Mouse (Mus musculus) kidney, adult 2 months (tissue): ENCODE measurements at regions not wholly inside any gene's neighbourhood (a gene's known extent, or its start where the extent isn't known, plus 50 kb on each side); places are given as distances from the start of the nearest gene placed in this dataset.

Source experiments
- DNase-seq: peaks from one replicate; pipeline ENCODE4 v3.0.0; 2021
- H3K27ac ChIP-seq: fragments of 200-500 bp; 2 replicates; pipeline ENCODE4 v1.5.1; 2012; ENCODE audit warnings: low read depth, low read length, control low read depth, inconsistent platforms; ENCODE audit not compliant: insufficient read depth
- H3K27me3 ChIP-seq: fragments of 200-500 bp; replicated peaks from 2 replicates; pipeline ENCODE4 v1.6.1; 2012; ENCODE audit warnings: mild to moderate bottlenecking, moderate library complexity, low read length, inconsistent platforms; ENCODE audit not compliant: control insufficient read depth, insufficient read depth
- H3K36me3 ChIP-seq: fragments of 200-500 bp; 2 replicates; pipeline ENCODE4 v1.6.1; 2012; ENCODE audit warnings: mild to moderate bottlenecking, moderate library complexity, low read length, inconsistent platforms; ENCODE audit not compliant: control insufficient read depth, insufficient read depth
- H3K4me1 ChIP-seq: fragments of 200-500 bp; 2 replicates; pipeline ENCODE4 v1.6.1; 2011; ENCODE audit warnings: low read length; ENCODE audit not compliant: control insufficient read depth, insufficient read depth
- H3K4me3 ChIP-seq: fragments of 200-500 bp; 2 replicates; pipeline ENCODE4 v1.5.1; 2011; ENCODE audit warnings: mild to moderate bottlenecking, low read depth, low read length, control low read depth; ENCODE audit not compliant: insufficient read depth
- CTCF ChIP-seq: fragments of 200-500 bp; conservative IDR thresholded peaks from 2 replicates; pipeline ENCODE4 v1.5.1; 2011; ENCODE audit warnings: low read depth, mild to moderate bottlenecking, control low read depth, low read length, moderate library complexity, mixed read lengths; ENCODE audit not compliant: insufficient read depth, insufficient read length
- POLR2A ChIP-seq: fragments of 200-500 bp; IDR thresholded peaks from one replicate; pipeline ENCODE4 v1.6.1; 2011; ENCODE audit warnings: low read depth, low read length, control low read depth
- WGBS: fragments of 180-500 bp; shearing (Covaris S2); methylation state at CpG from one replicate; pipeline ENCODE4 v1.1.7; 2018; 5-methylcytosine and 5-hydroxymethylcytosine counted together

DNA sequence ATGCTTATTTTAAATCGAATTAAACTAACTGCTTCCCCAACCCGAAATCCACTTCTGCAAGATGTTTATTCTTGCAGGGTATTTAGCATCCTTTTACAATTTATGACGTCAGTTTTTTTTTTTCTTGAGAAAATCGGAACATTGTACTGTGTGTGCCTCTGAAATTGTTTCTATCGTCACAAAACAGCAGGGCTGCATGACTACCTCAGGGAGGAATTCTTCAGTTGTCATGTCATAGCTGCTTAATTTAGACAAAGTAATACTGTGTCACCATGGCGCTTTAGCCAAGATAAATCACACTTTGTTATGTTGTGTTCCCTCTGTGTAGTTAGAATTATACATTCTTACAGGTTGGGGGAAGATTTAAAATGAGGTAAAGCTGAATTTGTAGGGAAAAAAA lies 211.3 kb upstream of the Cdh6 start:
- no peak for DNase-seq
- 29% methylated on average over 6 of the region's 6 CpGs for whole genome bisulfite sequencing
- no peak overlapping the region for H3K27ac ChIP-seq
- TF ChIP-seq CTCF: no peak
- no peak for TF ChIP-seq POLR2A
- no peaks in the 10 kb centered on the region for H3K4me1 ChIP-seq
- no peak overlapping the region for H3K4me3 ChIP-seq
- no peaks in the 10 kb centered on the region for H3K36me3 ChIP-seq
- H3K27me3 ChIP-seq: no peaks in the 10 kb centered on the region

- 97% methylated on average over 3 of the region's 3 CpGs for WGBS
- TF ChIP-seq CTCF: no peak
- TF ChIP-seq POLR2A: no peak
- Histone ChIP-seq H3K4me3 (no peak overlapping the region), H3K36me3 (no peaks in the 10 kb centered on the region), H3K27me3 (no peaks in the 10 kb centered on the region), H3K27ac (no peak overlapping the region), H3K4me1 (no peaks in the 10 kb centered on the region)
- DNase-seq: no peak
Observed at GRCm38 (mm10) chr15:13375590-13375989, 202.1 kb upstream of the Cdh6 start.

- H3K27ac ChIP-seq: no peak overlapping the region
- H3K4me1 ChIP-seq: no peaks in the 10 kb centered on the region
- H3K4me3 ChIP-seq: no peak overlapping the region
- H3K36me3 ChIP-seq: no peaks in the 10 kb centered on the region
- WGBS: 43% methylated on average over 5 of the region's 5 CpGs
- H3K27me3 ChIP-seq: no peaks in the 10 kb centered on the region
- no peak for TF ChIP-seq POLR2A
- TF ChIP-seq CTCF: no peak
- DNase-seq: peak; percentile 7
Observed at GRCm38 (mm10) chr15:13368799-13369198, 195.3 kb upstream of the Cdh6 start.

DNA sequence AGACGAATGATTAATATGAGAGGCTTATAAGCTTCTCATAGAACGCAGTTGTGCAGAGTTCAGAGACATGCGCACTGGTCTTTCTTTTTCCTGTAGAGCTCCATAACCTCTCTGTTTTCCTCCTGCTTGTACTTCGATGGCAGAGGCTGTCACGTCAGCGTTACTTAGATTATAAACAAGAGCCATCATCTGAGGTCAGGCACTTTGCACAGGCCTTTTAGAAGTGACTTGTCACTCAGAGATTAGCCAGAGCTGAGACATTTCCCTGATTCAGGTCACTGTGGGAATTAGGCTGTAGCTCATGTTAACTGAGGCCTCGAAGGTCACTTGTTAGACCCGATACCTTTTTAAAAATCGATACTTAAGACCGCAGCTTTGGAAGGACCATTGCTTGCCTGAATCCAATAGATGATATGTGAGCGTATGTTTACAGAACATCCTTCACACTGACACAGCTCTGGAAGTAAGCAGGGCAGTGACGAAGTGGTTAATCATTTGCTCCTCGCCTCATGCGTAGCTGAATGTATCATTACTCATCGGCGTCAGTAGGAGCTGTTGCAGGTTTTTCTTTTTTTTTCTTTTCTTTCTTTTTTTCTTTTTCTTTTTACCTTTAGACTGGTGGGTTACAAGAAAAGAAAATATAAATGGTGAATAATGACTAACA lies 193.9 kb upstream of the Cdh6 start:
- no peaks in the 10 kb centered on the region for H3K27me3 ChIP-seq
- no peaks in the 10 kb centered on the region for H3K4me1 ChIP-seq
- H3K4me3 ChIP-seq: no peak overlapping the region
- H3K27ac ChIP-seq: no peak overlapping the region
- no peaks in the 10 kb centered on the region for H3K36me3 ChIP-seq
- 39% methylated on average over 16 of the region's 16 CpGs for WGBS
- TF ChIP-seq CTCF: no peak
- no peak for TF ChIP-seq POLR2A
- peak; percentile 53 for DNase-seq

- Histone ChIP-seq H3K4me3 (no peak overlapping the region), H3K27ac (no peak overlapping the region), H3K27me3 (no peaks in the 10 kb centered on the region), H3K4me1 (no peaks in the 10 kb centered on the region), H3K36me3 (no peaks in the 10 kb centered on the region)
- WGBS: 64% methylated on average over 4 of the region's 4 CpGs
- DNase-seq: no peak
- TF ChIP-seq CTCF (no peak), POLR2A (no peak)
Observed at GRCm38 (mm10) chr15:13366606-13367005, 193.1 kb upstream of the Cdh6 start.

GRCm38 (mm10) chr15:13360741-13361140 lies 187.3 kb upstream of the Cdh6 start:
- TF ChIP-seq POLR2A: no peak
- TF ChIP-seq CTCF: no peak
- no peaks in the 10 kb centered on the region for H3K4me1 ChIP-seq
- H3K4me3 ChIP-seq: no peak overlapping the region
- no peaks in the 10 kb centered on the region for H3K27me3 ChIP-seq
- H3K27ac ChIP-seq: no peak overlapping the region
- H3K36me3 ChIP-seq: no peaks in the 10 kb centered on the region
- 13% methylated on average over 2 of the region's 2 CpGs for WGBS
- DNase-seq: peak; percentile 35

DNA sequence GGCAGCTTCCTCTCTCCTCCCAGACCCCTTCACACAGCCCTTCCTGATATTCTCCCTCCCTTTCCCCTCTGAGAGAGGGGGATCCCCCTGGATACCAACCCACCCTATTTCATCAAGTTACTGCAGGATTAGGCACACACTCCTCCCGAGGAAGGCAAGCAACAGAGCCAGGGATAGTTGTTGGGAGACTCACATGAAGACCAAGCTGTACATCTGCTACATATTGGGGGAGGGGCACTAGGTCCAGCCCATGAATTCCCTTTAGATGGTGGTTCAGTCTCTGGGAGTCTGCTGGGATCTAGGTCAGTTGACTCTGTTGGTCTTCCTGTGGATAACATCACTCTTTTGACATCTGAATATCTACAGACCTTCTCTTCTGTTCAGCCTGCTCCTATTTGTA lies 185.6 kb upstream of the Cdh6 start:
- TF ChIP-seq CTCF (no peak), POLR2A (no peak)
- DNase-seq: no peak
- 23% methylated on average over 1 of the region's 1 CpGs for WGBS
- H3K4me3 ChIP-seq: no peak overlapping the region
- no peaks in the 10 kb centered on the region for H3K4me1 ChIP-seq
- no peaks in the 10 kb centered on the region for H3K36me3 ChIP-seq
- no peak overlapping the region for H3K27ac ChIP-seq
- H3K27me3 ChIP-seq: no peaks in the 10 kb centered on the region

- Histone ChIP-seq H3K36me3 (no peaks in the 10 kb centered on the region), H3K4me3 (no peak overlapping the region), H3K27ac (no peak overlapping the region), H3K27me3 (no peaks in the 10 kb centered on the region; the same call in 1 of the 2 replicates), H3K4me1 (no peaks in the 10 kb centered on the region)
- DNase-seq: peak; percentile 4
- WGBS: 62% methylated on average over 3 of the region's 3 CpGs
- TF ChIP-seq POLR2A (no peak), CTCF (no peak)
Observed at GRCm38 (mm10) chr15:13350321-13350720, 176.8 kb upstream of the Cdh6 start.
